Mouse (Mus musculus) kidney, adult 8-10 months (tissue): ENCODE measurements around the gene Zfp871.

ENCODE experiments used
- DNase-seq, 2 experiments: peaks; one replicate each; pipeline ENCODE4 v3.0.0; 2022

The Zfp871 gene

DNA sequence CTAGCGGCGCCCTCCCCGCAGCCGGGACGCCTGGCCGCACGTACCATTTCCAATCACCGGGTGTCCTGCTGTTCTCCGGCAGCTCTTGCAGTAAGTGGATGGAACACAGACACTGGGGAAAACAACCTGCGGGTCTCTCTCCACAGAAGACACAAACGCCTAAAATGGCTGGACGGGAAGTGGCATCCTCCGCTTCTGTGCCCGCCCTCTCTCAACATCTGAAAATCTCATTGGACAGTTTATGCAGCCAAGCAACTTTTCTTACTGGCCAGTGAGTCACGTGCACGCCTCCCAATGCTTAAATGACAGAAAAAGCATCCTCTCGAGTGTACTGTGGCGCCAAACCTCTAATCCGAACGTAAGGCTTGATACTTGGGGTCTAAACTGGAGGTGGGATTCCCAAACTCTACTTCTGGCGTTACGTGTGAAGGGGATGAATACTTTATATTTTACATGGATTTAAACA, at the start of gene Zfp871:
TSS of gene Zfp871 (minus strand) at position 194 of the 466 bp plus-strand sequence.
- DNase-seq = peak; percentile 93 to 94

DNA sequence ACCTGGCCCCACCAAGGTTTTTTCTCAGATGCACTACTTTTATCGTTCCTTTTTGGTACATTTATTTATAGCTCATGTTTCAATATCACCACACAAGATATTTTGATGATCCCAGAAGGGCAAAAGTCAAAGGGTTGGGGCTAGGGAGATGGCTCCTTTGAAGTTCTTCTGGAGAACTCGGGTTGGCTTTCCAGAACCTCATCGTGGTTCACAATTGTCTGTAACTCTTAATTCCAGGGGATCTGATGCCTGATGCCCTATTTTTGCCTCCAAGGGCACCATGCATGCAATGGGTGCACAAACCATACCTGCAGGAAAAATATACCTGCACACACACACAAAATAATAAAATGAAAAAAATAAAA, 42.3 kb upstream of the Zfp871 start:
- DNase-seq = no peak

DNA sequence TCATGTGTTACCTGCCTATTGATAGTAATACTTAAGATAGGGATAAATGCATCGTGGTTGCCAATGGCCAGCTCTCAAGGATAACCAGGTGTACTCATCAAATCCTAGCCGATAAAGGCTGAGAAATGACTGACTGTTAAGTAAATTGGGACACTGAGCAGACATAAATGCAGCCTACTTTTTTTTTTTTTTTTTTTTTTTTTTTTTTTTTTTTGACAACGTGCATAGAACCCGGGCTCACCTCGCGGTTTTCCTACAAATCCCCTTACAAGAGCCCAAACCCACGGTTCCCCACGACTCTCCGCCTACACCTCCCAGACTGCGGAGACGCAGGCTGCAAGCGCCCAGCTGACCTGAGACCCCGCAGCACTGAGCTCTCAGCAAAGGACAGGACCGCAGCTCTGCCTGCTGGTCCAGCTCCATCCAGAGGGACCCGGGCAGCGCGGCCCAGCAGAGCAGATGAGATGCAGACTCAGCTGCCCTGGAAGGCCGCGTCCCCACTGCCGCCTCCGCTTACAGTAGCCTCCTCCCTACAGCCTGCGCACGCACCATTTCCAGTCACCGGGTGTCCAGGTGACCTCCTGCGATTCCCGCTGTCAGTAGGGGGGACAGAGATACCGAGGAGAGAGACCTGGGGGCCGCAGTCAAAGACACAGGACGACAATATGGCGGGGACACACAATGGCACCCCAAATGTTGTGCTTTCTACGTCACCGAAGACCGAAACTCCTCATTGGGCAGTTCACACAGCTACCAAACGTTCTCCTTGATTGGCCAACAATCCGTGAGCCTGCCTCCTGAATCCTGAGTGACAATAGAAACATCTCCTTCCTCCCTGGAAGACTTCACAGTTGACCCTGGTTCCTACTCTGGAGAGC, 41.7 kb upstream of the Zfp871 start, which contains the start of gene Zfp799:
TSS of gene Zfp799 (minus strand) at position 722 of the 878 bp plus-strand sequence.
- DNase-seq = peak; percentile 74 to 76

DNA sequence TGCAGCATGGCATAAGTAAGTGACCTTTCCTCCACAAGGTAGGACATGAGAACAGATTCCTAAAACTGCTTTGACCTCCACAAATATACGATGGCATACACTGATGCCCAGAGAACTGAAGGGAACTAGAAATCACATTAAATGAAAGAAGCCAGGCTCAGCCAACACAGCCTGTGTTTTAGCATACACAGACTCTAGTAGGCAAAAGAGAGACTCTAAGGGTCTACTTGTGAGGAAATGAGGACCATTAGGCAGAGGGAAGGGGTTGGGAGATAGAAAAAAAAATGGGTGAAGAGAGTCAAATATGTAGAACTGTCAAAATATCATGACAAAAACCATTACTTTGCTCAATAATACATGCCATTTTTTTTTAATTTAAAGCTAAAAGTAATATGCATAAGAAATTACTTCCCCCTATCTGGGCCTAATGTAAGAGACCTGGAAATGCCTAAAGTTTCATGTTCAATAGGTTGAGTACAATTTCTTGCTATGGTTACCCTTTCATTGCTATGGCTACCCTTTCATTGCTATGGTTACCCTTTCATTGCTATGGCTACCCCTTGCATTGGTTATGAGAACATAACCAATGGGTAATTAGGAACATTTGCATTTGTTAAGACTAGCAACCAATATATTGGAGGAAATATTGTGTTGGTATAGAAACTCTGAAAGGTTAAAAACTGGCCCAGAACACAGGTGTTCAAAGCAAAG, 28.1 kb upstream of the Zfp871 start:
- DNase-seq = no peak

DNA sequence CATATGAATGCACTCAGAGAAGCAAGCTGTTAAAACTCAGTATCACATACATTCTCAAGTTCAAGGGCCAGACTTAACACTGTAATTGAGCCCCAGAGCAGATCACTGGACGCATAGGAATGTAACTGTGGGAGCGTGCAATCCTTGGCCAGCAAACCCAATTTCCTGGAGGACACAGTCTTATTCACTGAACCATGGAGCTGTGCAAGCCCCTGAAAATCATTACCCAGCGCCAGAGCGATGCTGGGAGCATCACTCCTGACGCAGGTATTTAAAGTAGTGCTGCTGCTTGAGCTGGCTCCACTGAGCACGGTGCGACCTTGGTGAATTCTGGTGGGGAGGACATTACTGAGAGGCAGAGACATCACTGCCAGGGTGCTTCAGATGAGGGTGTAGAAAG, 26.0 kb upstream of the Zfp871 start:
- DNase-seq = peak; percentile 52 to 61

DNA sequence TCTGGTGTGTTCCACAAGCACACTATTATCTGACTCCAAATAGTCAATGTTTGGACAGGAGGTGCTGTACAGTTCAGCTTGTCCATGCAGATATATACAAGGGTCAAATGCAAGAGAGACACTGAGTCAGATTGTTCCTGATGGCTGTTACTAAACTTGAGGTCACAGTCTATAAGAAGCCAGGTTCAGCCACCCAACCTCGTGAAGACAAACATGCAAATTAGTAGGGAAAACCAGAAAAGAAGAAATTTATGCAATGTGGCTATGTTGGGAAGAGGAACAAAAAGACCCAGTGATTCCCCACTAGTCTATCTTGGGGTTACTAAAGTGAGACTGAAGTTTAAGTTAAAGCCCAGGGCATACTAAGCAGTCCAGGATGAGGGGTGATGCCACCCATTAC, 22.6 kb upstream of the Zfp871 start:
- DNase-seq = no peak

DNA sequence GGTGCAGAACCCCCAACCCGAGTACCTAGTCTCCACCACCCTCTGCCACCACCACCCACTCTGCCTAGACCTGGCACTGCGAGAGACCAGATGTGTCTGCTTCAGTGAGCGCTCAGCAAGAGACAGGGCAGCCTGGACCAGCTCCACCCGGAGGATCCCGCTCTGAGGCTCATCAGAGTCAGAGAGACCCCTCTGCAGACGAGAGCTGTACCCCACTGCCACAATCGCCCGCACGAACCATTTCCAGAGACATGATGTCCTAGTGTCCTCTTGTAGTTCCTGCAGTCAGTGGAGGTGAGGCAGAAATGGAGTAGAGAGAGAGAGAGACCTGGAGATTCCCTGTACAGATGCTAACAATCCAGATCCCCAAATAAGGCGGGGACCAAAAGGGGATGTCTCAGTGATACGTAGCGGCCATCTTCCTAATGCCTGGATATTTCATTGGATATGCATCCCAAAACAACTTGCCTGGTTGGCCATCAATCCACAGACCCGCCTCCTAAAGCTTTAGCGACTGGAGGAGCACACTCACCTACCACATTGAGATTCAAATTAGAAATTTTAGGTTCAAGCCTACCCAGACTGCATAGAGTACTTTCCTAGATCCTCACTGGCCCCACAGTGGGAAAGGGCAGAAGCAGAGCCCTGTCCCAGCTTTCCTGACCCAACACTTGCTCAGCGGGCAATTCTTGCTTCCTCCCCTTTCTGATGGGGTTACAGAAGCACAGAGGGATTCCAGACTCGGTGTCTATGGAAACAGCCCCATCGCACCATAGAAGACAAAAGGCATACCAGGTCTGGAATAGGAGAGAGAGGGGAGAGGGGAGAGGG, 21.7 kb upstream of the Zfp871 start, which contains the start of gene Zfp811:
TSS of gene Zfp811 (minus strand) at position 388 of the 831 bp plus-strand sequence.
- DNase-seq = no peak

DNA sequence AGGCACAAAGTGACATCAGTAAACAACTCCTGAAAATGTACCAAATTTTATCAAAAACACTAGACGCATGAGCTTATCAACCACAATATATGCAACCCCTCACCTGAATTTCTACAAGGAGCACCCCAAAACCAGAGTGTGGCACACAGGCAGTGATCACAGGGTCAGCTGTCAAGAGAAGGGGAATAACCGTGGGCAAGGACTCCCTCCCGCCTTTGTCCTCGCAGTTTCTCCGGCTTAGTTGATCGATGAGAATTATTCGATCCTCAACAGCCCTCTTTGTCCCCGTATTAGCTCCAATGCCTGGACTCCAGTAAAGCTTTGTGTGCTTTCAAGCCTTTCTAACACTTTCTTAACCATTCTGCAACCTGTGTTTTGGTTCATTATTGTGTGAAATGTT, 20.8 kb upstream of the Zfp871 start:
- DNase-seq = no peak

DNA sequence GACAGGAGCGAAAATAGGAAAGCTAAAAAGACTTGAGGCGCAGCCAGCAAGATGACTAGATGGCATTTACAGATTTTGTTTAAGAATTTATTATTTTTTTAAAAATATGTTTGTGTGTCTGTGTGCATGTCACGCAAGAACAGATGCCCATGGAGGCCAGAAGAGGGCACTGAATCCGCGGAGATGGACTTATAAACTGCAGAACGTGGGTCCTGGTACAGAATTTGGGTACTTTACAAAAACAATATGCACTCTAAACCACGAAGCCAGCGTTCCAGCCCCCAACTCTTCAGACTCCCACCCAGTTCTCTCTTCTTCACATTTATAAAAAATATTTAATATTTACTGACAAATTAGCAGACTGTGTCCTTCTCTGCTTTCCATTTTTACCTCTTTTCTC, 1.2 kb upstream of the Zfp871 start:
- no peak for DNase-seq

DNA sequence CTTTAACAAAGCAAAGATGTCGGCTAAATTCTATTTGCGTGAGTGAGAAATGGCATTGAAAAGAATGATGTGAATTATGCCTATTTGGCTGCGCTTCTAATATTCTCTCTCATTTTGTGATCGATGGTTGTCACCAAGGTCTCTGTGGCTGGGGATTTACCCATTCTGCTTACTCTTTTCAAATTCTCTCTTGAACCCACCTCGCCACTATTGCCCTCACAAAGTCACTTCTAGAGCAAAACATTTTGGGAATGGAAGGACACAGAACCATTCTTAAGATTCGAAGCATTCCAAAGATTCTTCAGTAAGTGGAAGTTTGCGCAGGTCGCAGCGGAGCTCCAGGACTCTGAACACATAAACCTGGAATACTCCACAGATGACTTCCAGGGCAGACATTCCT, 489 bp upstream of the Zfp871 start:
- DNase-seq = no peak

DNA sequence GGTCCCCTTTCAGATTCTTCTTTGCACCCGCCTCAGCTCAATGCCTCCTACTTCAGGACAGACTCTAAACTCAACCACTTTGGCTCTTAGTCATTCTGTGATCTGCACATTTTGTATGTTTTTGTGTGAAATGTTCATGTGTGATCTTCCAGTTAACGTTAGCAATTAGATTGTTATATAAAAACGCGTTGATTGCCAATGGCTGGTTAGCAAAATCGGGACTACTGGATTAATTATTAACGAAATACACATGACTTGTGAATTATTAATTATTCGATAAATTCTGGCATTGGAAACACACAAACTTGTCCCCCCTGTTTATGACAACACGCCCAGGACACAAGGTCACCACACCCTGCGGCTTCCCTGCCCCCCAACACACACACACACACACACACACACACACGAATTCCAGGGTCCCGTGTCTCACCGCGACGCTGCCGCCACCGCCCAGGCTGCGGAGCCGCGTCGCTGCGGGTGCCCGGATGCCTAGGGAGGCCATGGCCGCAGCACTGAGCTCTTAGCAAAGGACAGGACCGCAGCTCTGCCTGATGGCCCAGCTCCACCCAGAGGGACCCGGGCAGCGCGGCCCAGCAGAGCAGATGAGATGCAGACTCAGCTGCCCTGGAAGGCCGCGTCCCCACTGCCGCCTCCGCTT, 522 bp downstream of the Zfp871 start:
- peak; percentile 55 to 65 for DNase-seq

DNA sequence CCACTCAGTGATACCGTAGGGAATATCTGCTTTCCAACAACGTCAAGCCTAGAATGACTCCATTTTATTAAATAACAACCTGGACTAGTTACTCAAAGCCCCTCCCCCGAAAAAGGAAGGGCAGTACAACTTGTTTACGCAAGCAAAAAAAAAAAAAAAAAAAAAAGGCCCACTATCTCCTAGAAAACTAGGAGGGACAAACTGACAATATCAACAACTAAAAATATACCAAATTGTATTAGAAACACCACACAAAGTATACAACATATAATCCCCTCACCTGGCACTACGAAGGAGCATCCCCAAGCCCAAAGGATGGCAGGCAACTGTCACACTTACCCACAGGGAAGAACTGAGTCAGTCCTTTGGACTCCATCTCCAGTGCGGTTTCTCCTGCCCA, 1.1 kb downstream of the Zfp871 start:
- no peak for DNase-seq

DNA sequence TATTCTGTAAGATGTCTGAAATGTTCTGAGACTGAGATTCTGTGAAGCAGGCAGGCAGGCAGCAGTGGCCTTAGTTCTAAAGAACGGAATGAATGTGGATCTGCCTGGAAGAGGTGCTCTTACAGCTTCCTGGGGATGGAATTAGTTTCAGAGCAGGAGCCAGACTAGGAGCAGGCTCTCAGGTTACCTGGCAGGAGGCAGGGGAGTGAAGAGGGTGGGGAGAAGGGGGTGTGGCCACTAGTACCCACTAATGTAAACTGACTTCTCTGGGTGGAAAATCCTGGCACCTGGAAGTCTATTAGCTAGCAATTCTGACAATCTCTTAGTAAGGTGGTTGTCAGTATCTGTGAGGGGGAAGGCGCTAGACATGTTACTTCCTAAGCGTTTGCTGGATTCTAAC, 2.4 kb downstream of the Zfp871 start:
- no peak for DNase-seq

DNA sequence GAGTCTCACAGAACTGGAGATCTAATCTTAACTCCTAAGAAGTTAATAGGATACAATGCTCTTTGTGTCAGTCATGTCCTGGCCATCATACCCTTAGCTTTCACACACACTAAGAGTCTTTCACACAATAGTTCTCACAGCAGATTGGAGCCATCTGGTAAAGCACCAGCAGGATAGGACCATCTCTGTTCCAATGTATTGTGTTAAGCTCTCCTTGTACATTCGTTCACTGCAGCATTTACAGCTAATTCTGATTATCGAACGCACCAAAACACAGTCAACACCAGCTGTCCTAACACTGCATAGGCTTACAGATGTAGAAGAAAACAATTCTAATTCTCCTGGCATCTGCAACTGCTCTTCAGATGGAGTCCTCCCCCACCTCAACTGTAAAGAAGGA, 10.5 kb downstream of the Zfp871 start:
- no peak for DNase-seq

DNA sequence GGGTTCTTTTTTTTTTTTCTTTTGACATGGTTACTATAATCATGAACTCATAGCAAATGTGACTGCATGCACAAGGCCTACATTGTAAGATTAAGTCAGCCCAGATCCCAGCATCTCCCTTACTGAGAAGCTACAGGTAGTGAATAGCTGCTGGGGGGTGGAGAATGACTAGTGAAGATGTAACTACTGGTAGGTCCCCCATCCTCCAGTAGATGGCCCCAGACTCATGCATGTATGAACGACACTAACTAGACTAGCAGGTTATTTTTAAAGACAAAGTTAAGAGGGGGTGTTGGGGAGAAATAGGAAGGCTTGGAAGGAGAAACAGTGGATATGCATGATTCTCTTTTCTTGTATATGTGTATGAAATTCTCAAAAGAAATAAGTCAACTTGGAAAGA, 16.9 kb downstream of the Zfp871 start:
- peak in 1 of 2 experiments; percentile 18 for DNase-seq

DNA sequence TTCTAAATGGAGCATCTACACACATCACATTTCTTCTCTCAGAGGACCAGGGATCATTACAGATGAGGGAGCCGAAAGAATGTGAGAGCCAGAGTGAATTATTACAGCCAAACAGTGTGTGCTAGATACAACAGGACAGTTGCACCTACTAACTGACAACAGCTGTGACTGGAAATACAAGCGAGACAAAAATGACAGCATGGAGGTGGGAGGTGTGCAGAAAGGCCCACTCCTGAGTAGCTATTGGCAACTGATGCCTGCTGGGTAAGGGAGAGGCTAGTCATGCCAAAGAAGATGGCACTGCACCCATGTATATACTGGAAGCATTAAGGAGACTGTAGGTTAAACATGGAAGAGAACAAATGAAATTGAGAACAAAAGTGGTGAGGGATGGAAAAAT, 21.7 kb downstream of the Zfp871 start:
- no peak for DNase-seq

DNA sequence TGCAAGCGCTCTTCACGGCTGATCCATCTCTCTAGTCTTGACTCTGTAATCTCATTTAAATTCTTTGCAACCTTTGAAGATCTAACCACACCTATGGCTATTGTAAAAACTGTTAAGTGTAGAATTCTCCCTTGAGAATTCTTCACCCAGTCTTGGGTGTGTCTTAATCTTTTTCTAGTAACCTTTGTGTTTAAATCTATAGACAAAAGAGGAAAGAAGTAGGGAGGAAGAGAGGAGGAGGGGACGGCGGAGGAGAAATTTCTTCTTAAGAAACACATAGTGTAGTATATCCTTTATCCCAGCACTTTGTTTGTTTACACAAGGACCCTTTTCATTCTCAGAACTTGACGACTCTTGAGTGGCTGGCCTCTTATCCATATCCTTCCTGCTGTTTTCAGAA, 30.8 kb downstream of the Zfp871 start:
- no peak for DNase-seq

DNA sequence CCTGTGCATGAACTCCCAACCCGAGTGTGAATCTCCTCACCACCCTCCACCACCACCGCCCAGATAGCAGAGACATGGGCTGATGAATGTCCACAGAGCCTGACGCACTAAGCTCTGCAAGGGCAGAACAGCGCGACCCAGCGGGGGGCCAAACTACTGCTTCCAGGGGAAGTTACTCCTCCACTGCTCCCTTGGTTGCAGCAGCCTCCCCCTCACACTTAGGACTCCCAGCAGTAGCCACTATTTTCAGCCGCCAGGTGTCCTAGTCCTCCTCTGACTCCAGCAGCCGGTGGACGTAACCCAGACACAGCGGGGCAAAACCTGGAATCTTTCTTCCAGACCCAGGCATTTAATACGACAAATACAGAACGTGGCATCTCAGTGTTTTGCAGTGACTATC, 34.5 kb downstream of the Zfp871 start:
- DNase-seq = peak; percentile 15 to 26

DNA sequence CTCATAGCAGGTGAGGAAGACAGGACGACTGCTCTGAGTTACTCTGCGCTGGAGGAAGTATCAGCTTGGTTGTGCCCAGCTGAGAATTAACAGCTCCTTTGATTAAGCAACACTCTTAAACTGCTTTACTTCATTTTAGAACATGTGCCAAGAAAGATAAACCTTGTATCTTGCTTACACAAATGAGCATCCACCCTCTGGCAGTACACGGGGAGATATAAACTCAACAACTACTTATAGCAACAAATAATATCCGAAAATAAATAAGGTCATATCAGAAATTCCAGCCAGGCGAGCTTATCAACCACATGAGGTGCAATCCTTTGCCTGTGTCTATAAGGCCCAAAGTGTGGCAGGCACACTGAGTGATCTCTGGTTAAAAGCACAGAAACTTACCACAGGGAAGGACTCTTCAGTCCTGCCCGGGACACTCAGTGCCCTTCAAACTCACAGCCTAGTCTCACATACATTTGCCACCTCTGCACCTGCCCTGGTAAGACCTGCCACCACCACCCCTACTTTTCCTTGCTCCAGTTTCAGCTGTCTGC, 35.2 kb downstream of the Zfp871 start:
- DNase-seq = no peak

DNA sequence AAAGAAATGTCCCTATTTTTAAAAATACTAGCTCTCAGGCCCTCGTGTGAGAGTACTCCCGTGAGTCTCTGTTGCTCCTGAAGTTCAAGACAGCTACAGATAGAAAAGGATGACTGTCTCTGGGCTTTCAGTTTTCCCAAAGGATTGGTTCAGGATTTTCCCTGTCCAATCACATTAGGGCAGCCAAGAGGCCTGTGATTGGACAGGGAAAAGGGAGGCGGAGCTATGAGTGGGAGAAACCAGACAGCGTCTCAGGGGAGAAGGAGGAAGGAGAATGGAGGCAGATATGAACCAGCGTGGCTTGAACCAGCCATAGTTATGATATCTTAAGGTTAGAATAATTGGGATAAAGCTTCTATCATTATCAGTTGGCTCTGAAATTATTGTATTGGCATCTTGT, 37.5 kb downstream of the Zfp871 start:
- DNase-seq = no peak

DNA sequence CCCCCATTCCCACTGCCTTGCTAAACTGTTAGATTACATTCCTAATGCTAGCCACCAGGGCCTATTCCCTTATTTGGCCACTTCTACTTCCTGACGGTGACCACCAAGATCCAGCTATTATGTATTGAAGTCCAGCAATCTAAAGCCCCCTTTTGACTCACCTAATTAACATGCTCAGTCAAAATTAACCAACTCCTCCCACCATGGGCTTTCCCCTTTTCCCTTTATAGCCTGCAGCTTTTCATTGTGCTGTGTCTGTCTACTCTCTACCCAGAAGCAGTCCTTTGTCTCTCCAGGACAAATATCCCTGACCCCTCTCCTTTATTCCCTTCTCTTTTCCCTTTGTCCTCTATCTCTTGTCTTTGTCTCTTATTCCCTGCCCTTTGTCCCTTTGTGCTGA, 47.0 kb downstream of the Zfp871 start:
- no peak for DNase-seq

DNA sequence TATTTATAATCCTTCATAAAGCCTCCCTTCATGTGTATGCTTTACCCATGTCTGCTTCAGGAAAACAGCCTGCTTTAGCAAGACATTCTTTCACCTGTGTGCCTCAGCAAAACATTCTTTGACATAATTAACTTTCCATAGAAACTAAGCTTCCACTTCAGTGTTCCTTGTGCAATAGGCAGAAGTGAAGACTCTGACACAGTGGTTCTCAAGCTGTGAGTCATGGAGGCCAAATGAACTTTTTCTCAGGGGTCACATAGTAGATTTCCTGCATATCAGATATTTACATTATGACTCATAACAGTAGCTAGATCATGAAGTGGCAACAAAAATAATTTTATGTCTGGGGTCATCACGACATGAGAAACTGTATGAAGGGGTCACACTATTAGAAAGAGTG, 49.7 kb downstream of the Zfp871 start:
- no peak for DNase-seq
